Mouse (Mus musculus): Measurements from ENCODE around the gene Olfr380. TPM values are rescaled to one million over a fixed set of nuclear protein-coding genes. Genes with fewer than 3 reads are reported as not detected.

The Olfr380 gene
- polyA plus RNA-seq (2016; fragmentation: Nextera tagmentation; extraction: Ambion mirVana), result not detected in 2 replicates

DNA sequence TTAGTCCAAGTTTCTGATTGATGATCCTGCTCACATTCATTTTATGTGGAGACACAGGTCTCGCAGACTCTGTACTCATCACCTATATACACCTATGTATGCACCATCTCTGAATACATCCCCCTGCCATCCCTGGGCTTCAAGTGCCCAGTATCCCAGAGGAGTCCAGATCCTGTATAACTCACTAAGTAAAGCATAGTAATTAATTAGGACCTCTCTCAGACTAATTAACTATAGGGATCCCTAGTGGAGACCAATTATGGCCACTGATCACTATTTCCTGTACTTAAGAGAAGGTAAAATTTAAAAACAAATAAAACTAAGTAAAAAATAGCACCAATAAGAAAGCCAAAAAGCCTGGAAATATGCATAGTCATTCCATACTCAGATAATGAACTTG, at the start of gene Olfr380:
Gene Olfr380 (minus strand): TSS at position 101 of the 400 bp plus-strand sequence.
- Histone ChIP-seq H3K36me3 (no peaks in the 10 kb centered on the region), H3K9me3 (no peaks in the 10 kb centered on the region), H3K4me3 (no peak within 1 kb of the TSS), H3K4me1 (no peaks in the 10 kb centered on the region), H3K27me3 (ENCODE audit: insufficient read depth, poor library complexity, severe bottlenecking) (no peaks in the 10 kb centered on the region), H3K27ac (no peak within 1 kb of the TSS)
- DNase-seq (ENCODE audit: low spot score), result no peak
- WGBS, result 79% methylated on average over 1 of the region's 1 CpGs

DNA sequence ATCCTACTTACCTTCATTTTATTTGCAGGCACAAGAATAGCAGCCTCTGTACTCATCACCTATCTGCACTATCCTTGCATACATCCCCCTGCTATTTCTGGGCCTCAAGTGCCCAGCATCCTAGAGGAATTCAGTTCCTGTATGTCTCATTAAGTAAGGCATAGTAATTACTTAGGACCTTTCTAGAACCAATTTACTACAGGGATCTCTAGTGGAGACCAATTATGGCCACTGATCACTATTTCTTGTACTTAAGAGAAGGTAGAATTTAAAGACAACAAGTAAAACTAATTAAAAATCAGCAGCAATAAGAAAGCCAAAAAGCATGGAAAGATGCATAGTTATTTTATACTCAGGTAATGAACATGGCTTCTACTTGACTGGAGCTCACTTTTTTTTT, 34.2 kb upstream of the Olfr380 start, which contains the start of gene Olfr381:
Gene Olfr381 (minus strand): TSS at position 101 of the 400 bp plus-strand sequence.
- no peaks in the 10 kb centered on the region for H3K36me3 ChIP-seq
- no peak for DNase-seq (ENCODE audit: low spot score)

DNA sequence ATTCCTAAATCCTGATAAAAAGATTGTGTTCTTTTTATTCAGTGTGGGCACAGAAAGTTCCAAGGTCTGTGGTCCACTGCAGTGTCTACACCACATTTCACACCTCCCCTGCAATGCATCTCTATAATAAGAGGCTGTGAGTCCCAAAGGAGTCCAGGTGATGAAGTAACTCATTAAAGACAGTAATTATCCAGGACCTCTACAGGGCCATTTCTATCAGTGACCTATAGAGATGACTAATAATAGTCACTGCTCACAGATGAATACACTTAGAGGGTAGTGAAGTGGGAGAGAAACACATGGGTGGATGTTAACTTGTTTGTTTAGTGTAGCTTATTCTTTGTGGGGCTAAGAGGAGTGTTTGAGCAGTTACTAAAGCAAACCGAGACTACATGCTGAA, 28.9 kb downstream of the Olfr380 start, which contains the start of gene Olfr378:
Gene Olfr378 (minus strand): TSS at position 101 of the 400 bp plus-strand sequence.
- Histone ChIP-seq H3K27ac (no peak within 1 kb of the TSS), H3K36me3 (no peaks in the 10 kb centered on the region), H3K4me1 (no peaks in the 10 kb centered on the region), H3K9me3 (peaks cover 10% of the 10 kb centered on the region), H3K4me3 (no peak within 1 kb of the TSS), H3K27me3 (ENCODE audit: insufficient read depth, poor library complexity, severe bottlenecking) (no peaks in the 10 kb centered on the region)
- 85% methylated on average over 1 of the region's 1 CpGs for WGBS
- DNase-seq (ENCODE audit: low spot score), result no peak

More for the DNA sequence above, 34.2 kb upstream of the Olfr380 start, which contains the start of gene Olfr381:
- no peaks in the 10 kb centered on the region for H3K27me3 ChIP-seq (ENCODE audit: insufficient read depth, poor library complexity, severe bottlenecking)
- no peaks in the 10 kb centered on the region for H3K9me3 ChIP-seq
- H3K27ac ChIP-seq, result no peak within 1 kb of the TSS
- H3K4me1 ChIP-seq, result no peaks in the 10 kb centered on the region
- H3K4me3 ChIP-seq, result no peak within 1 kb of the TSS

Other genes with a start within 250 kb of the Olfr380 start
- gene Trpv1, start 223.2 kb downstream of the Olfr380 start, polyA plus RNA-seq (2016; fragmentation: Nextera tagmentation; extraction: Ambion mirVana), result not detected in 2 replicates
- gene Trpv3, start 190.1 kb downstream of the Olfr380 start, polyA plus RNA-seq (2016; fragmentation: Nextera tagmentation; extraction: Ambion mirVana), result 0.03 TPM in 1 of 2 replicates, not detected in the other
- gene Aspa, start 127.9 kb downstream of the Olfr380 start, polyA plus RNA-seq (2016; fragmentation: Nextera tagmentation; extraction: Ambion mirVana), result not detected in 2 replicates
- gene Gm49340, start 127.8 kb downstream of the Olfr380 start, polyA plus RNA-seq (2016; fragmentation: Nextera tagmentation; extraction: Ambion mirVana), result not detected in 2 replicates
- not detected in 2 replicates for gene Spata22, start 127.8 kb downstream of the Olfr380 start, polyA plus RNA-seq (2016; fragmentation: Nextera tagmentation; extraction: Ambion mirVana)
- not detected in 2 replicates for gene Olfr20, start 106.7 kb downstream of the Olfr380 start, polyA plus RNA-seq (2016; fragmentation: Nextera tagmentation; extraction: Ambion mirVana)
- not detected in 2 replicates for gene Olfr376, start 86.3 kb downstream of the Olfr380 start, polyA plus RNA-seq (2016; fragmentation: Nextera tagmentation; extraction: Ambion mirVana)
- not detected in 2 replicates for gene Olfr1, start 57.9 kb downstream of the Olfr380 start, polyA plus RNA-seq (2016; fragmentation: Nextera tagmentation; extraction: Ambion mirVana)
- not detected in 2 replicates for gene Olfr378, start 29.0 kb downstream of the Olfr380 start, polyA plus RNA-seq (2016; fragmentation: Nextera tagmentation; extraction: Ambion mirVana)
- not detected in 2 replicates for gene Olfr381, start 34.1 kb upstream of the Olfr380 start, polyA plus RNA-seq (2016; fragmentation: Nextera tagmentation; extraction: Ambion mirVana)
- gene Olfr382, start 59.7 kb upstream of the Olfr380 start, polyA plus RNA-seq (2016; fragmentation: Nextera tagmentation; extraction: Ambion mirVana), result not detected in 2 replicates
- gene Olfr385, start 135.5 kb upstream of the Olfr380 start, polyA plus RNA-seq (2016; fragmentation: Nextera tagmentation; extraction: Ambion mirVana), result not detected in 2 replicates
- gene Olfr384, start 141.1 kb upstream of the Olfr380 start, polyA plus RNA-seq (2016; fragmentation: Nextera tagmentation; extraction: Ambion mirVana), result not detected in 2 replicates
- gene Zfp735, start 231.3 kb upstream of the Olfr380 start, polyA plus RNA-seq (2016; fragmentation: Nextera tagmentation; extraction: Ambion mirVana), result not detected in 2 replicates

Measured in heart, embryonic 10.5 days (tissue).